Mouse (Mus musculus): Measurements from ENCODE around the gene Tnrc6c. TPM values are rescaled to one million over a fixed set of nuclear protein-coding genes. Genes with fewer than 3 reads are reported as not detected.
"Not testable (repeated sequence)": the region's sequence is repeated elsewhere in the genome, so short reads cannot be mapped to it uniquely, and the experiment has no call there.

The Tnrc6c gene
- polyA plus RNA-seq, 1 experiment from 2014 or later = 16.1 TPM

- 88% methylated on average over 7 of the region's 7 CpGs for WGBS
- not testable (repeated sequence) for H3K4me3 ChIP-seq (ENCODE audit: low read depth, low read length)
Measured at GRCm38 (mm10) chr11:117788481-117788880, 134.4 kb downstream of the Tnrc6c start.

DNA sequence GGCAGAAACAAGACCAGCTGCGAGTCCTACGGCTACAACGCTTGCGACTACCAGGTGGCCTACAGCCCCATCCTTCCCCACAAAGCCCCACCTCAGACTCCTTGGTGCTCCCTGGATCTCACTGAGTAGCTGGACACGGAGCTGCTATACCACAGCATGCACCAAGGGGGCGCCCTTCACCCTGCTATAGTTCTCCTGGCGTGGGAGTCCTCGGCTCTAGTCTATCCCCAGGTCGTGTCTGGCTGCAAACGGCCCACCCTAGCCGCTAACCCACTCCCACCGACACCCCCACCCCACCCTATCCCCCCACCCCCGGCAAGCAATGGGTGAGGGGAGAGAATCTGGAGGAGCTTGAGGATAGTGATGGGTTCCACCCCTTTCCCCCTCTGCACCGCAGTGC is 136.2 kb downstream of the Tnrc6c start:
- no peak for ATAC-seq (ENCODE audit: insufficient number of reproducible peaks, low FRiP score, low TSS enrichment, low read depth)

More at GRCm38 (mm10) chr11:117788481-117788880, 134.4 kb downstream of the Tnrc6c start:
- not testable (repeated sequence) for H3K27me3 ChIP-seq (ENCODE audit: control insufficient read depth, insufficient read depth, low read length); H3K9ac ChIP-seq (ENCODE audit: low read length); ATAC-seq (ENCODE audit: insufficient number of reproducible peaks, low FRiP score, low TSS enrichment, low read depth); H3K4me2 ChIP-seq (ENCODE audit: low read depth, severe bottlenecking); H3K27ac ChIP-seq (replicated peaks; ENCODE audit: low read depth, low read length); H3K9me3 ChIP-seq (ENCODE audit: control insufficient read depth, low read length); DNase-seq (ENCODE audit: low spot score); H3K36me3 ChIP-seq (ENCODE audit: control insufficient read depth, insufficient read depth, low read length)
- H3K4me1 ChIP-seq (ENCODE audit: control insufficient read depth, insufficient read depth, low read length) = peaks cover 14% of the 10 kb centered on the region; the same call in 1 of the 2 replicates

GRCm38 (mm10) chr11:117790703-117791440 is 136.8 kb downstream of the Tnrc6c start:
- H3K36me3 ChIP-seq (ENCODE audit: control insufficient read depth, insufficient read depth, low read length) = no peaks in the 10 kb centered on the region
- peak overlapping the region; percentile 27; the same call in 1 of the 2 replicates for H3K4me2 ChIP-seq (ENCODE audit: low read depth, severe bottlenecking)
- H3K27me3 ChIP-seq (ENCODE audit: control insufficient read depth, insufficient read depth, low read length) = no peaks in the 10 kb centered on the region
- peaks cover 12% of the 10 kb centered on the region; the same call in 1 of the 2 replicates for H3K4me1 ChIP-seq (ENCODE audit: control insufficient read depth, insufficient read depth, low read length)
- H3K27ac ChIP-seq (replicated peaks; ENCODE audit: low read depth, low read length) = no peak overlapping the region
- WGBS = 27% methylated on average over 23 of the region's 23 CpGs
- ATAC-seq (ENCODE audit: insufficient number of reproducible peaks, low FRiP score, low TSS enrichment, low read depth) = no peak
- 0 out of 2 replicates have a peak overlapping the region, but pooled peaks have one; percentile 10 for H3K4me3 ChIP-seq (ENCODE audit: low read depth, low read length)
- H3K9ac ChIP-seq (ENCODE audit: low read length) = no peak overlapping the region
- no peak for DNase-seq (ENCODE audit: low spot score)
- no peaks in the 10 kb centered on the region for H3K9me3 ChIP-seq (ENCODE audit: control insufficient read depth, low read length)

More for the DNA sequence above, 136.2 kb downstream of the Tnrc6c start:
- Histone ChIP-seq H3K4me3 (ENCODE audit: low read depth, low read length) (0 out of 2 replicates have a peak overlapping the region, but pooled peaks have one; percentile 10), H3K27ac (replicated peaks; ENCODE audit: low read depth, low read length) (no peak overlapping the region), H3K9me3 (ENCODE audit: control insufficient read depth, low read length) (no peaks in the 10 kb centered on the region), H3K4me1 (ENCODE audit: control insufficient read depth, insufficient read depth, low read length) (peaks cover 12% of the 10 kb centered on the region; the same call in 1 of the 2 replicates), H3K36me3 (ENCODE audit: control insufficient read depth, insufficient read depth, low read length) (no peaks in the 10 kb centered on the region), H3K4me2 (ENCODE audit: low read depth, severe bottlenecking) (peak overlapping the region; percentile 27; the same call in 1 of the 2 replicates), H3K27me3 (ENCODE audit: control insufficient read depth, insufficient read depth, low read length) (no peaks in the 10 kb centered on the region), H3K9ac (ENCODE audit: low read length) (no peak overlapping the region)
- 5% methylated on average over 14 of the region's 14 CpGs for WGBS
- DNase-seq (ENCODE audit: low spot score) = peak; percentile 83

GRCm38 (mm10) chr11:117791441-117791761 is 137.3 kb downstream of the Tnrc6c start:
- no peaks in the 10 kb centered on the region for H3K27me3 ChIP-seq (ENCODE audit: control insufficient read depth, insufficient read depth, low read length)
- H3K4me2 ChIP-seq (ENCODE audit: low read depth, severe bottlenecking) = no peak overlapping the region
- 88% methylated on average over 9 of the region's 9 CpGs for WGBS
- no peak overlapping the region for H3K27ac ChIP-seq (replicated peaks; ENCODE audit: low read depth, low read length)
- no peak for ATAC-seq (ENCODE audit: insufficient number of reproducible peaks, low FRiP score, low TSS enrichment, low read depth)
- no peak for DNase-seq (ENCODE audit: low spot score)
- no peak overlapping the region for H3K4me3 ChIP-seq (ENCODE audit: low read depth, low read length)
- no peaks in the 10 kb centered on the region for H3K9me3 ChIP-seq (ENCODE audit: control insufficient read depth, low read length)
- H3K9ac ChIP-seq (ENCODE audit: low read length) = no peak overlapping the region
- peaks cover 12% of the 10 kb centered on the region; the same call in 1 of the 2 replicates for H3K4me1 ChIP-seq (ENCODE audit: control insufficient read depth, insufficient read depth, low read length)
- H3K36me3 ChIP-seq (ENCODE audit: control insufficient read depth, insufficient read depth, low read length) = no peaks in the 10 kb centered on the region

- peak; percentile 76 for DNase-seq (ENCODE audit: low spot score)
- Histone ChIP-seq H3K4me1 (ENCODE audit: control insufficient read depth, insufficient read depth, low read length) (0 out of 2 replicates have a peak, but pooled peaks cover 10% of the 10 kb centered on the region), H3K4me3 (ENCODE audit: low read depth, low read length) (no peak overlapping the region), H3K27ac (replicated peaks; ENCODE audit: low read depth, low read length) (no peak overlapping the region), H3K36me3 (ENCODE audit: control insufficient read depth, insufficient read depth, low read length) (no peaks in the 10 kb centered on the region), H3K27me3 (ENCODE audit: control insufficient read depth, insufficient read depth, low read length) (no peaks in the 10 kb centered on the region), H3K9ac (ENCODE audit: low read length) (peak overlapping the region; percentile 49; the same call in 1 of the 2 replicates), H3K4me2 (ENCODE audit: low read depth, severe bottlenecking) (peak overlapping the region; percentile 52), H3K9me3 (ENCODE audit: control insufficient read depth, low read length) (no peaks in the 10 kb centered on the region)
- WGBS = 7% methylated on average over 22 of the region's 22 CpGs
- ATAC-seq (ENCODE audit: insufficient number of reproducible peaks, low FRiP score, low TSS enrichment, low read depth) = peak; percentile 45; the same call in 1 of the 2 replicates
Measured at GRCm38 (mm10) chr11:117792281-117792888, 138.3 kb downstream of the Tnrc6c start.

- H3K27me3 ChIP-seq (ENCODE audit: control insufficient read depth, insufficient read depth, low read length) = no peaks in the 10 kb centered on the region
- H3K9me3 ChIP-seq (ENCODE audit: control insufficient read depth, low read length) = no peaks in the 10 kb centered on the region
- no peak overlapping the region for H3K9ac ChIP-seq (ENCODE audit: low read length)
- no peak for DNase-seq (ENCODE audit: low spot score)
- ATAC-seq (ENCODE audit: insufficient number of reproducible peaks, low FRiP score, low TSS enrichment, low read depth) = no peak
- no peak overlapping the region for H3K4me2 ChIP-seq (ENCODE audit: low read depth, severe bottlenecking)
- no peak overlapping the region for H3K4me3 ChIP-seq (ENCODE audit: low read depth, low read length)
- H3K36me3 ChIP-seq (ENCODE audit: control insufficient read depth, insufficient read depth, low read length) = no peaks in the 10 kb centered on the region
- H3K27ac ChIP-seq (replicated peaks; ENCODE audit: low read depth, low read length) = no peak overlapping the region
- peaks cover 13% of the 10 kb centered on the region; the same call in 1 of the 2 replicates for H3K4me1 ChIP-seq (ENCODE audit: control insufficient read depth, insufficient read depth, low read length)
- 31% methylated on average over 4 of the region's 4 CpGs for WGBS
Measured at GRCm38 (mm10) chr11:117794035-117794551, 140.0 kb downstream of the Tnrc6c start.

GRCm38 (mm10) chr11:117796954-117797353 is 142.9 kb downstream of the Tnrc6c start:
- H3K4me3 ChIP-seq (ENCODE audit: low read depth, low read length) = no peak overlapping the region
- peaks cover 7% of the 10 kb centered on the region; the same call in 1 of the 2 replicates for H3K4me1 ChIP-seq (ENCODE audit: control insufficient read depth, insufficient read depth, low read length)
- H3K9me3 ChIP-seq (ENCODE audit: control insufficient read depth, low read length) = no peaks in the 10 kb centered on the region
- ATAC-seq (ENCODE audit: insufficient number of reproducible peaks, low FRiP score, low TSS enrichment, low read depth) (no peak), DNase-seq (ENCODE audit: low spot score) (no peak)
- H3K36me3 ChIP-seq (ENCODE audit: control insufficient read depth, insufficient read depth, low read length) = no peaks in the 10 kb centered on the region
- H3K27ac ChIP-seq (replicated peaks; ENCODE audit: low read depth, low read length) = no peak overlapping the region
- 36% methylated on average over 5 of the region's 5 CpGs for WGBS
- H3K9ac ChIP-seq (ENCODE audit: low read length) = no peak overlapping the region
- H3K27me3 ChIP-seq (ENCODE audit: control insufficient read depth, insufficient read depth, low read length) = no peaks in the 10 kb centered on the region
- H3K4me2 ChIP-seq (ENCODE audit: low read depth, severe bottlenecking) = no peak overlapping the region

GRCm38 (mm10) chr11:117797511-117798159 is 143.5 kb downstream of the Tnrc6c start, which contains the start of gene 6030468B19Rik:
Gene 6030468B19Rik, plus strand, starts transcription at chr11:117797660.
- no peak within 1 kb of the TSS for H3K4me2 ChIP-seq (ENCODE audit: low read depth, severe bottlenecking)
- no peak for ATAC-seq (ENCODE audit: insufficient number of reproducible peaks, low FRiP score, low TSS enrichment, low read depth)
- H3K4me1 ChIP-seq (ENCODE audit: control insufficient read depth, insufficient read depth, low read length) = peaks cover 3% of the 10 kb centered on the region; the same call in 1 of the 2 replicates
- no peak for DNase-seq (ENCODE audit: low spot score)
- H3K9ac ChIP-seq (ENCODE audit: low read length) = no peak within 1 kb of the TSS
- WGBS = 55% methylated on average over 9 of the region's 9 CpGs
- H3K27me3 ChIP-seq (ENCODE audit: control insufficient read depth, insufficient read depth, low read length) = no peaks in the 10 kb centered on the region
- no peak within 1 kb of the TSS for H3K4me3 ChIP-seq (ENCODE audit: low read depth, low read length)
- no peak within 1 kb of the TSS for H3K27ac ChIP-seq (replicated peaks; ENCODE audit: low read depth, low read length)
- no peaks in the 10 kb centered on the region for H3K36me3 ChIP-seq (ENCODE audit: control insufficient read depth, insufficient read depth, low read length)
- H3K9me3 ChIP-seq (ENCODE audit: control insufficient read depth, low read length) = no peaks in the 10 kb centered on the region
